Mouse (Mus musculus): ENCODE results near the gene Jade1.

The Jade1 gene

DNA sequence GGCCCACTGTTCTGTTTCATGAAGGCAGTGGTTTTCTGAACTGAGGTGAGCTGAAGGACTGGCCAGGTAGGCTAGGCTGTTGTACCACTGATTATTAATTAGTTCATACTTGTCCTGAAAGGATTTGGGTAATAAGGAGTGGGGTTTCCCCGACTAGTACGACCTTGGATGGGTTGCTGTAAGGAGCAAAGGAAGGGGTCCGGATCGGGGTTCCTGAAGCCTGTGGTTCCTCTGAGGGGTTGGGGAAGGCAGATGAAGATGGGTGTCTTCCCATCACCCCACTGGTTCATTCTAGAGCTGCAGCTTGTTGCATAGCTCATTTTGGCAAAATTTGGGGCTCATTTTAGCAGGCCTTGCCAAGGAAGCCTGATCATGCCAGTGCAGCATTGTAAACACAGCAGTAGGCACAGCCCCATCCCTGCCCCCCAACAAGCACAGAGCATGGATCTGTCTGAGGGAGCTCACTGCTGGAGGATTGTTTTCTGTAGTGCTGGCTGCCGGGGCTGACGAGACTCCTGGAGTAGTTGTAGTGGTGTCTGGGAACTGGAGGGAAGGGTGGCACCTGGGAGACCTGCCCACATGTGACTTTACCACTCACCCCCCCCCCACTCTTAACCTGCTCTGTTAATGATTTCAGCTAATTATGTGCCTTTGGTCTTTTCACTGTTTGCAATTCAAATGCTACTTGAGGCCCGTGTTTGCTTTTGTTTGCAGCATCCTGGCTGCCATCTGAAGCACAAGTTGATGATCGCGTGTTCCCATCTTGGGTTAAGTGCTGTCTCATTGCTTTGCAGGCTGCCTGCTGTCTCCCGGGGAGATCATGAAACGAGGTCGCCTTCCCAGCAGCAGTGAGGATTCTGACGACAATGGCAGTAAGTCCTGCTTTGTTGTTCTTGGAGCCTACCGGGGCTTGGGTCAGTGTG, 25.1 kb downstream of the Jade1 start:
- no peak for DNase-seq

GRCm38 (mm10) chr3:41581436-41581835, 25.9 kb downstream of the Jade1 start:
- DNase-seq, result no peak

DNA sequence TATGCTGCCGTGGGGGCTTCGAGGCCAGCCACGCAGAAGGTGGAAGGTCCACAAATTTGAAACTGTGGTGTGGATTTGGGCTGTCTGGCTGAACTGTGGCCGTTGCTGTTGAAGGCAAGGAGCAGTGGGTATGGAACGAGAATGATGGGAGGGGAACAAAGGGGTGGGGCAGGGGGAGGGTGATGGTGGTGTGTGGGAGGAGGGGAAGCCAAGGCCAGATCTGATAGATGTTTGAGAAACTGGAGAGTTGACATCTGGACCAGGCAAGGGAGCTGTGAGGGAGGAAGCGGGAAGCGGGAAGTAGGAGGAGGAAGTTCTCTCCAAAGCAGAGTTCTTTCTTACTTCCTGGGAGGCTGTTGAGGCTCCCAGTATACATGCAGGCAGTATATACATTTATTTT, 26.7 kb downstream of the Jade1 start:
- no peak for DNase-seq

GRCm38 (mm10) chr3:41583092-41583491, 27.6 kb downstream of the Jade1 start:
- no peak for DNase-seq

GRCm38 (mm10) chr3:41583621-41584020, 28.1 kb downstream of the Jade1 start:
- DNase-seq, result no peak

- no peak for DNase-seq
These were observed 30.0 kb downstream of the Jade1 start for GRCm38 (mm10) chr3:41585548-41585947.

DNA sequence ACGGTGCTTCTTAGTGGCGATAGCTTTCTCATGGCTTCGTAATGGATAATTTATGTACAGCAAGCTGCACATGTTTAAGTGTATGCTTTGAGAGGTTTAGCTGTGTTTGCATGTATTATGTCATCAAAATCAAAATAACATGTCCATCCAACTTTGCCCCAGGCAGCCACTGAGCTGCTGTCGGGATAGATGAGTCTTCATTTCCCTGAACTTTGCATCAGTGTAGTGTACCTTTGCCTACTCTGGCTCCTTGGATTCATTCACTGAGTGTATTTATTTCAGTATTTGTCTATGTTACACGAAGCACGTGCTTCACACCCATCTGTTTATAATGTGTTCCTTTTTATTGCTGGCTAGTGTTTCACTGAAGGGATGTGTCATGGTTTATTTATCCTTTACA, 30.8 kb downstream of the Jade1 start:
- no peak for DNase-seq

DNA sequence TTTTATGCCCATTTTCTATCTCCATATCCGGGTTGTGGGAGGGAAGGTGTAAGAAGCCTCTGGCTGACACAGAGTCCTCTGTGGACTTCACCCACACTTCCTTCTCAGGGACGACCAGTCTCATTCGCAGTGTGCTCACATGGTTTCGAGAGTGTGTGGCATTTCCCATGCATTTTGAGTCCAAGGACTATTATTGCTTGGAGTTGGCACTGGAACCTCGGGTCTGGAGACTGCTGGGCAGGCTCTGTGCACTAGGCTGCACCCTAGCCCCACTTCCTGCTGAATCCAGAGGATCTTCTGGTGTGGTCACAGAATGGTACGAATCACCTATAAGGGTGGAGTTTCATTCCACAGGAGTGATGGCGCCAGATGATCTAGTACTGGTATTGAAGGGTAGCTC, 31.4 kb downstream of the Jade1 start:
- no peak for DNase-seq

DNA sequence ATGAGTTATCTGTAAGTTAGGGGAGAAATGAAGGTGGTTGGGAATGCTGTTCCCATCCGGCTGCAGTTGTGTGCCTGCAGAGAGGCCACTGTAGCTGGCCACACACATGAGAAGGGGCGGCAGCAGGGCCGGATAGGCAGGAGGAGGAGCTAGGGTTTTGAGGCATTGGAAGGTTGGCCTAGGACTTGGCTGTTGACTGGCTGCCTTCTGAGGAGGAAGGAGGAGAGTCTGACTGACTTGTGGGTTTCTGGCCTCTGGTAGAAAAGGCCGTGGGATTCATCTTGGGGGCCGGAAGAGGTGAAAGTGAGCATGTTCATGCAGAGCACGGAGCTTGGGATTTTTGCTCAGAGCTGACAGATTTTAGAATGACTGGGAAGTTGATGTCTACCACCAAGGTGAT, 32.1 kb downstream of the Jade1 start:
- DNase-seq, result no peak

GRCm38 (mm10) chr3:41588495-41588894, 33.0 kb downstream of the Jade1 start:
- DNase-seq, result no peak

DNA sequence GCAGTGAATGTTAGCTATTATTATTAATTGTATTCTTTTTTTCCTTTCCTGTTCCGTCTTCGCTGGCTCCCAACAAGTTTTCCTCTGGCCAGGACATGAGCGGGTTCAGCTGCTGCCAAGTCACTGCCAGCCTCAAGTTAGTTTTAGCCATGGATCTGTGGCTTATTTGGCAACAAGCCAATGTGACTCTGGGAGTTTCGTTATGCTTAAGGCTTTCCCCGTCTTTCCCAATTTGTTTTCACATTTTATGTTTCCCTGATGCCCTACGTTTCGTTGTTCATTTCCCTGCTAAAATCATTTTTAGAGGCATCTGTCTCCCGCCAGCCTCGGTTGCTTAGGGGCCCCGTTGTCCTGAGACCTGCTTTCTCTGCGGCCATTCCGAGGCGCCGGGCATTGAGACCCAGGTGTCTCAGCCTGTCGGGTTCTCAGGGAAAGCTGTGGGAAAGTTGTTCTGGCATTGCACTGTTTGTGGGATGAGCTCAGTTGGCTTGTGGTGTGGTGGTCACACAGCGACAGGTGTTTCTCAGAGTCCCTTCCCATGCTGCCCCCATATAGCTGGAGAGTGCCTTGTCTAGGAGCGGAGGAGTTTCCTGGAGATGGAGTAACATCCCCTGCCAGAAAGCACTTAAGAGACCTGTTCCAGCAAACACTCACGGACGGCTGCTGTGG, 33.8 kb downstream of the Jade1 start:
- DNase-seq, result no peak

DNA sequence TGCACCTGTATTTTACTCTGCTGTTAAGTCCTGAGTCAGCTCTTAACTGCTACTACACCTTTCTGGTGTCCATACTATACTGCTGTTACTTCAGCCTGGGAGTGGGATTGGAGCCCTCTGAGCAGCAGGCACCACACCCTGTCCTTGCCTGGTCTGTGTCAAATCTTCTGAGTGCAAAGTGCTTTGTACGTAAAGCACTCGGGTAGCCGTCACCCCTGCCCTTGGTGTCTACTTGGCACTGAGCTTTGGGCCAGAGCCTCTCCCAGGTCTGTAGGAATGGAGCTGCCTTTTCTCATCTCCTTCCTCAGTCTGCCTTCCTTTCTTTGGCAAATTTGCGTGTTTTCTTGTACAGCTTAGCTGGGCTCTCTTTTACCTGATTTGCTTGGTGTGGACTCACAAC, 34.5 kb downstream of the Jade1 start:
- no peak for DNase-seq

GRCm38 (mm10) chr3:41590695-41591559, 35.4 kb downstream of the Jade1 start:
- no peak for DNase-seq

- DNase-seq, result no peak
These were observed 36.2 kb downstream of the Jade1 start for GRCm38 (mm10) chr3:41591651-41592170.

- DNase-seq, result no peak
These were observed 37.3 kb downstream of the Jade1 start for GRCm38 (mm10) chr3:41592805-41593204.

DNA sequence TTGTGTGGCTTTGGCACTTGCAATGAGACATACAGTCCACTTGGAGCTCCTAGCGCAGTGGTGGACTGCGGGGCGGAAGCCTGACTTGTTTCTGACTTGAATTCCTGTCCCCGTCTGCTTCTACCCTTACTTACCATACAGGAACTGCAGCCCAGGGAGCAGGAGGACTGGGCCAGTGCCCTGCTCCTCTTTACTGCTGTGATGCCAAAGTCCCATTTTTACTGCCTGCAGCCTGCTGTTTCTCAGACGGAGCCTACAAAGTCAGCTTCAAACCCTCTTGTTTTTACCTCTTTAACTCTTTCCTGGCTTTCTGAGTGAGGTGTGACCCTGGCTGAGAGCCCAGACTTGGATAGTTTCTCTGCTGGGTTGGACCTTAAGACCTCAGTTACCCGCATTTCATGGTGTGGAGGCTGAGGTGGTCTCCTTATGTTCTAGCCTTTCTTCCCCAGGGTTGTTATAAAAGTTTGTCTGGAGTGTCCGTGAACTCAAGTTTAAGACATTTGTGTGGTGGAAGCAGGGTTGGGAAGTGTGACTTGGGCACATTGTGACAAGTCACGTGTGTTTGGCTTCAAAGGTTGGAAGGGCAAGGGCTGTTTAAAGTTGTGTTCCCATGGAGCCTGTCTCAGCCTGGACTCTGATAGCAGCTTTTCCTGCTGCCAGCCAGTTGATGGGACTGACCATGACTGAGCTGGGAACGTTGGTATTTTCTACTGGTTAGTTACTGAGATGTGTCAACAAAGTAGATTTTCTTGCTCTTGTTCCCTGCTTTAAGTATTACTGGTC, 38.8 kb downstream of the Jade1 start:
- DNase-seq, result no peak

DNA sequence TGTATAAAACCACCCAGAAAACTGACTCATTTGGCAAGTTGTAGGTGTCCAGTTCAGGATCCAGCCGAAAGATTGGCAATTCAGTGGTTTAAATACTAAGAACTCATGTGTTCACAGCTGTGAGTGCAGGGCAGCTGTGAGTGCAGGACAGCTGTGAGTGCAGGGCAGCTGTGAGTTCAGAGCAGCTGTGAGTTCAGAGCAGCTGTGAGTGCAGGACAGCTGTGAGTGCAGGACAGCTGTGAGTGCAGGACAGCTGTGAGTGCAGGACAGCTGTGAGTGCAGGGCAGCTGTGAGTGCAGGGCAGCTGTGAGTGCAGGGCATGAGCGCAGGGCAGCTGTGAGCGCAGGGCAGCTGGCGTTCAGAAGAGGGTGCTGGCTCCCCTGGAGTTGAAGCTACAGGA, 39.5 kb downstream of the Jade1 start:
- no peak for DNase-seq

DNA sequence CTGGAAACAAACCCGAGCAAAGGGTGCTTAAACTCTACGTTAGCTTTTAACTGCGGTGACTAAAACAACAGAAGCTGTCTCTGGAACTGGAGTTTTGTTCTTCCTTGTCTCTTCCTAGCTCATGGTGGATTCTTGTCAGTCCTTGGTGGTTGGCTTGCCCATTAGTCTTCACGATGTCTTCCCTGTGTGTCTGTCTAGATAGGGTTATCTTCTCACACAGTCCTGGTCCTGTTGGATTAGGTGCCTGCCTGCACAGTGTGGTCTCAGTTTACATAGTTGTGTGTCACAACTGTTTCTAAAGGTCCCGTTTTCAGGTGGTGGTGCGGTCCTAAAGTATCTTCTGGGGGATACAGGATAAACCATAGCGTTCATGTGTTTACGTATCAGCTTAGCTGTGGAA, 41.5 kb downstream of the Jade1 start:
- DNase-seq, result no peak

DNA sequence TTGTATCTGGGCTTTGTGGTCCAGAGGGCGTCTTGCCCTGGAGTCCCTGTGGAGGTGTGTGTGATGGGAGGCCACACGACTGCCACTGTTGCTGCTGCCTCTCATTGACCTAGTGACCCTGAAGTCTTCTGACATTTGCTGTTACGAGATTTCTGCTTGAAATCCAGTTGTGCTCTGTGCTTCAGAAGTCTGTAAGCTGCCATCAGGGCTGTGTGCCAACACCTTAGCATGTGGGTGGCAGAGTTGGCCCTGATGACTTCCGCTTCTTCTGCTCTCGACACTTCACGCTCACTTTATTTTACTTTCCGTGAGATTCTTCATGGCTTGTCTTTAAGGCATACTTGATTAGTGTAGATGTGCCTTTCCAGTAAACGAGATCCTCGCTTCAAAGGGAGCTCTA, 42.9 kb downstream of the Jade1 start:
- DNase-seq, result no peak

DNA sequence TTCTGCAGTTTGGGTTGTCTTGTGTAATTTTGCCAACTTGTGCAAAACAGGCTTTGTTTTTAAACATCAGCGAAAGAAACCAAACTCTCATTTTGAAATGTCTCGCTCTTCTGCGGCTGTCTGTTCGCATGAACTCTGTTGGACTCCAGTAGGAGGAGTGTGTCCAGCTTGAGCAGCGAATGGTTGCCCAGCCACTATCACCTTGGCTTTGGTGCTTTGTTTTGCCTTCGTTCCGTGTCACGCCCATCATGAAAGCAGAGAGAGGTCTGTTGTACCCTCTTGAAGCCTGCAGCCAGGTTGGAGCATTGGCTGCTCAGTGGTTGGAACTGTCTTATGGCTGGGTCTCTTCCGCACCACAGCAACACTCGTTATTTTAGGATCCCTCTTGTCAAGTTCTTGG, 43.7 kb downstream of the Jade1 start:
- no peak for DNase-seq

GRCm38 (mm10) chr3:41599806-41600589, 44.5 kb downstream of the Jade1 start:
- DNase-seq, result no peak

All from right cerebral cortex, postnatal 25 days (tissue).